Mouse (Mus musculus) forebrain, embryonic 16.5 days (tissue): Measurements from ENCODE around the gene Sirt4. TPM values are rescaled to one million over a fixed set of nuclear protein-coding genes. Genes with fewer than 3 reads are reported as not detected.

Experiments
- ATAC-seq: fragments of 200-750 bp; cut with Nextera tagmentation; 2 replicates; pipeline ENCODE4 v1.8.0; 2017; ENCODE audit warnings: mild to moderate bottlenecking, moderate library complexity
- H3K27ac ChIP-seq: fragments of 300-500 bp; sonication (generic); 2 replicates; pipeline ENCODE4 v1.5.1; 2014; ENCODE audit warnings: low read length, control low read depth
- H3K27me3 ChIP-seq: fragments of 300-500 bp; sonication (generic); replicated peaks from 2 replicates; pipeline ENCODE4 v1.6.1; 2014; ENCODE audit warnings: low read length; ENCODE audit not compliant: control insufficient read depth, insufficient read depth
- H3K36me3 ChIP-seq: fragments of 300-500 bp; sonication (generic); 2 replicates; pipeline ENCODE4 v1.6.1; 2014; ENCODE audit not compliant: control insufficient read depth, insufficient read depth
- H3K4me1 ChIP-seq: fragments of 300-500 bp; sonication (generic); replicated peaks from 2 replicates; pipeline ENCODE4 v1.6.1; 2014; ENCODE audit warnings: low read length; ENCODE audit not compliant: control insufficient read depth, insufficient read depth
- H3K4me2 ChIP-seq: fragments of 300-500 bp; sonication (generic); 2 replicates; pipeline ENCODE4 v1.6.1; 2014; ENCODE audit warnings: mild to moderate bottlenecking, low read length, control low read depth
- H3K4me3 ChIP-seq: fragments of 300-500 bp; sonication (generic); replicated peaks from 2 replicates; pipeline ENCODE4 v1.5.1; 2014; ENCODE audit warnings: mild to moderate bottlenecking, low read length, control low read depth
- H3K9ac ChIP-seq: fragments of 300-500 bp; sonication (generic); replicated peaks from 2 replicates; pipeline ENCODE4 v1.6.1; 2014; ENCODE audit warnings: low read depth, low read length, control low read depth
- H3K9me3 ChIP-seq: fragments of 300-500 bp; sonication (generic); 2 replicates; pipeline ENCODE4 v1.6.1; 2016; ENCODE audit warnings: low read length; ENCODE audit not compliant: control insufficient read depth
- WGBS: fragments of 180-500 bp; shearing (Covaris S2); extraction: QIAGEN DNeasy Blood & Tissue Kit; methylation state at CpG from one replicate; pipeline ENCODE4 v1.1.7; 2014; 5-methylcytosine and 5-hydroxymethylcytosine counted together
- polyA plus RNA-seq: library from polyadenylated mRNA; unstranded; fragments of >200 nt; fragmentation: Nextera tagmentation; extraction: Ambion mirVana; gene quantifications from 2 replicates; pipeline ENCODE4 v1.2.1, GENCODE M21; 2015

The Sirt4 gene
- polyA plus RNA-seq, 1 experiment from 2014 or later: 37.6 TPM

DNA sequence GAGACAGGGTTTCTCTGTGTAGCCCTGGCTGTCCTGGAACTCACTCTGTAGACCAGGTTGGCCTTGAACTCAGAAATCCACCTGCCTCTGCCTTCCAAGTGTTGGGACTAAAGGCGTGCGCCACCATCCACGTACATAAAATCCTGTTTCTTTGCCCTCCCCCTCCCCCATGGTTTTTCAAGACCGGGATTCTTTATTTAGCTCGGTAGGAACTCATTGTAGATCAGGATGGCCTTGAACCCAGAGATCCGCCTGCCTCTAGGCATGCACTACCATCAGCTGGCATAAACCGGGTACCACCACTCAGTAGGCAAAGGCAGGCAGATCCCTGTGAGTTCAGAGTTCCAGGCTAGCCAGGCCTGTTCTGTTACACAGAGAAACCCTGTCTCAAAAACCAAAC is 32.4 kb upstream of the Sirt4 start:
- Histone ChIP-seq H3K4me1 (peaks cover 10% of the 10 kb centered on the region), H3K4me2 (no peak overlapping the region), H3K36me3 (no peaks in the 10 kb centered on the region), H3K4me3 (no peak overlapping the region), H3K27ac (no peak overlapping the region), H3K9me3 (no peaks in the 10 kb centered on the region), H3K27me3 (no peaks in the 10 kb centered on the region), H3K9ac (no peak overlapping the region)
- ATAC-seq: no peak
- 93% methylated on average over 7 of the region's 7 CpGs for WGBS

DNA sequence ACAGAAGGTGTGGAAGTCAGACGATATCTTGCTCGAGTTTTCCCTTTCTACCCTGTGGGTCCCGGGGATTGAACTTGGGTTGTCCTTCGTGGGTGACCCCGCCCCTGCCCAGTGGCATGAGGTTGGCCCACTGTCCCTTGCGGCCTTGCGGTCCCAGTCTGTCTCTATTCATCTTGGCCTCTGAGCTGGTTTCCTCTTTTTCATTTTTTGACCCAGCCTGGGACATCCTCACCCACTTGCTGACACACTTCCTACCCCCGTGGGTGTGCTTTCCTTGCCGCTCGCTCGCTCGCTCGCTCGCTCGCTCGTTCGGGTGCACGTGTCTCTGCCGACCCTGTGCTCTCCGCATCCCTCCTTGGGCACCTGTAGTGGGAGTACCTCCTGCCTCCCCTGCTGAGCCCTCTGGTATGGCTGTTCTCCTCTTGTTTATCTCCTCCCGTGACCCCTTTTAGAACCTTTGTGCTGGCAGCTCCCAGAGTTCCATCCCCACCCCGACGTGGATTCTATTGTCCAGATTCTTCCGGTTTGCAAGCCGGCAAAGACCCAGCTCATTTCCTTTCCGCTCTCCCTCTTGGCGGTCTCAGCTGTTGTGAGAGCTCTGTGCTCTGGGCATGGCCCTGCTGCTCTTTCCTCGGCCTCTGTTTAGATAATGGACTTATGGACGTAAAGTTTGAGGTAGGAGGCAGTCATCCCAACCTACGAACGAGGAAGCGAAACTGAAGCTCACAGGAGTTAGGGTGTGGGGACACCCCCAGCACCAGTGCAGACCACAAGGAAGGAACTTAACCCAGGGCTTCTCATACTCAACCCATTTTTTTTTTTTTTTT is 31.8 kb upstream of the Sirt4 start:
- no peak overlapping the region for H3K9ac ChIP-seq
- no peak overlapping the region for H3K4me2 ChIP-seq
- ATAC-seq: no peak
- H3K27ac ChIP-seq: no peak overlapping the region
- 79% methylated on average over 32 of the region's 32 CpGs for WGBS
- no peaks in the 10 kb centered on the region for H3K27me3 ChIP-seq
- H3K36me3 ChIP-seq: no peaks in the 10 kb centered on the region
- H3K4me3 ChIP-seq: no peak overlapping the region
- H3K9me3 ChIP-seq: no peaks in the 10 kb centered on the region
- H3K4me1 ChIP-seq: peaks cover 10% of the 10 kb centered on the region

GRCm38 (mm10) chr5:115514896-115515587 is 30.5 kb upstream of the Sirt4 start:
- peak overlapping the region; percentile 50 for H3K27ac ChIP-seq
- 53% methylated on average over 20 of the region's 20 CpGs for WGBS
- no peak overlapping the region for H3K4me3 ChIP-seq
- no peak for ATAC-seq
- H3K27me3 ChIP-seq: no peaks in the 10 kb centered on the region
- H3K9me3 ChIP-seq: no peaks in the 10 kb centered on the region
- H3K4me2 ChIP-seq: no peak overlapping the region
- no peaks in the 10 kb centered on the region for H3K36me3 ChIP-seq
- peaks cover 11% of the 10 kb centered on the region for H3K4me1 ChIP-seq
- H3K9ac ChIP-seq: no peak overlapping the region

GRCm38 (mm10) chr5:115514346-115514745 is 29.8 kb upstream of the Sirt4 start:
- H3K36me3 ChIP-seq: no peaks in the 10 kb centered on the region
- H3K4me3 ChIP-seq: no peak overlapping the region
- no peak overlapping the region for H3K9ac ChIP-seq
- H3K27ac ChIP-seq: no peak overlapping the region
- peaks cover 18% of the 10 kb centered on the region for H3K4me1 ChIP-seq
- H3K27me3 ChIP-seq: no peaks in the 10 kb centered on the region
- ATAC-seq: no peak
- no peak overlapping the region for H3K4me2 ChIP-seq
- WGBS: 84% methylated on average over 6 of the region's 6 CpGs
- H3K9me3 ChIP-seq: no peaks in the 10 kb centered on the region

DNA sequence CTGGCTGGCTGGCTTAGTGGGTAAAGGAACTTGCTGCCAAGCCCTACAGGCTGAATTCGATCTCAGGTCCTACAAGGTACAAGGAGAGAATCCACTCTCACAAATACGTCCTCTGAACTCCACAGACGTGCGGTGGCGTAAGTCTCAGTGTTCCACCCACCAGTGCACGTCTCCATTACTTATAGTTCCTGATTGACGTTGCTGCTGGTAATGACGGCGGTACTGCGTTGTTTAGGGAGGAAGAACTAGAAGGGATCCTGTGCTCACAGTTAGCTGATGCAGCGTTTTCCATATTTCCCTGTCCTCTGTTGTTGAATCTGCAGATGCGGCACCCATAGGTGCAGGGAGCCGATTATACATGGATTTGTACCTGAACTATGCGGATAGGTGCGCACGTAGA is 29.2 kb upstream of the Sirt4 start:
- Histone ChIP-seq H3K27me3 (no peaks in the 10 kb centered on the region), H3K4me2 (no peak overlapping the region), H3K9me3 (no peaks in the 10 kb centered on the region), H3K9ac (no peak overlapping the region), H3K36me3 (no peaks in the 10 kb centered on the region), H3K4me1 (peaks cover 24% of the 10 kb centered on the region), H3K27ac (no peak overlapping the region), H3K4me3 (no peak overlapping the region)
- no peak for ATAC-seq
- WGBS: 95% methylated on average over 16 of the region's 16 CpGs

DNA sequence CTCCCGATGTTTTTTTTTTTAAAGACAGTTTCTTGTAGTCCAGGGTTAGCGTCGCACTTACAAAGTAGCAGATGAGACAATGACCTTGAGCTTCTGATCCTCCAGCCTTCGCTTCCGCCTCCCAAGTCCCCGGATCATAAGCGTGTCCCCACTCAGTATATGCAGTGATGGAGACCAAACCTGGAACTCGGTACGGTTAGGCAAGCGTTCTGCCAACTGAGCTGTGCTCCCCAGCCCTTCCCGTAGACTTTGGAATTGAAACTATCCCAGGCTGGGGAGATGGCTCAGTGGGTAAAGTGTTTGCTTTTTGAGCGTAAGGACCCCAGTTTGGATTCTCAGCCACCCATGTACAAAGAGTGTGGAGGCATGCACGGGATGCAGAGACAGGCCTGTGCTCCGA is 28.7 kb upstream of the Sirt4 start:
- Histone ChIP-seq H3K27me3 (no peaks in the 10 kb centered on the region), H3K27ac (no peak overlapping the region), H3K9ac (no peak overlapping the region), H3K4me3 (no peak overlapping the region), H3K4me1 (peaks cover 29% of the 10 kb centered on the region), H3K36me3 (no peaks in the 10 kb centered on the region), H3K4me2 (no peak overlapping the region), H3K9me3 (no peaks in the 10 kb centered on the region)
- ATAC-seq: no peak
- WGBS: 97% methylated on average over 14 of the region's 14 CpGs

GRCm38 (mm10) chr5:115512375-115512774 is 27.9 kb upstream of the Sirt4 start:
- Histone ChIP-seq H3K4me2 (no peak overlapping the region), H3K9ac (no peak overlapping the region), H3K27me3 (no peaks in the 10 kb centered on the region), H3K4me1 (peaks cover 38% of the 10 kb centered on the region), H3K9me3 (no peaks in the 10 kb centered on the region), H3K4me3 (no peak overlapping the region), H3K36me3 (no peaks in the 10 kb centered on the region), H3K27ac (no peak overlapping the region)
- WGBS: 93% methylated on average over 7 of the region's 7 CpGs
- no peak for ATAC-seq

- Histone ChIP-seq H3K9ac (no peak overlapping the region; the same call in 1 of the 2 replicates), H3K4me2 (no peak overlapping the region), H3K36me3 (no peaks in the 10 kb centered on the region), H3K27me3 (no peaks in the 10 kb centered on the region), H3K9me3 (no peaks in the 10 kb centered on the region), H3K4me1 (peaks cover 38% of the 10 kb centered on the region), H3K4me3 (no peak overlapping the region), H3K27ac (peak overlapping the region; percentile 3; the same call in 1 of the 2 replicates)
- WGBS: 55% methylated on average over 15 of the region's 15 CpGs
- no peak for ATAC-seq
Measured at GRCm38 (mm10) chr5:115509790-115510689, 25.5 kb upstream of the Sirt4 start.

- peak; percentile 27; the same call in 1 of the 2 replicates for ATAC-seq
- H3K27ac ChIP-seq: peak overlapping the region; percentile 3; the same call in 1 of the 2 replicates
- no peaks in the 10 kb centered on the region for H3K36me3 ChIP-seq
- no peak overlapping the region for H3K4me3 ChIP-seq
- peaks cover 32% of the 10 kb centered on the region for H3K4me1 ChIP-seq
- H3K9ac ChIP-seq: no peak overlapping the region; the same call in 1 of the 2 replicates
- 21% methylated on average over 15 of the region's 15 CpGs for WGBS
- H3K9me3 ChIP-seq: no peaks in the 10 kb centered on the region
- H3K27me3 ChIP-seq: no peaks in the 10 kb centered on the region
- peak overlapping the region; percentile 87 for H3K4me2 ChIP-seq
Measured at GRCm38 (mm10) chr5:115509321-115509761, 24.8 kb upstream of the Sirt4 start.
